Mouse (Mus musculus): ENCODE data around the gene Dip2b.

DNA sequence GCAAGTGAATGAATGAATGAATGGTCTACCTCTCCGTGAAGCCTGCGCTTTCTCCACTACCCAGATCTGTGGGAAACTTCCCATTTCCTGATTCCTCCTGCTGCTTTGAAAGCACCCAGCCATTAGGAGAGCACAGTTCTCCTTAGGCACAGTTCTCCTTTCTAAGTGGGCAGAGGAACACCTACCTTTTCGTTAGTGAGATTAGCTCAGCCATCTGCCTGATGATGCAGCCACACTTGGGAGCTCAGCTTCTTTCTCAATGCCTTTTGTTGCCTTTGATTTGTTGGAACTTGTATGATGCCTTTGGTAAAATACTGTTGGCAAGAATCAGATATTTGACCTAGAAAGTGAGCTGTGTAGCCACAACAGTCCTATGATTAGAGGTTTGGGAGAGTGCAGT lies 71.5 kb downstream of the Dip2b start:
- TF ChIP-seq CTCF (IDR thresholded peaks at IDR 0.05; ENCODE audit: low read depth) (no peak), EP300 (IDR thresholded peaks at IDR 0.05; ENCODE audit: low read depth) (no peak)

Data from liver, postnatal 0 days (tissue).